Mouse (Mus musculus): ENCODE results near the gene Pld5.

Pld5 gene

DNA sequence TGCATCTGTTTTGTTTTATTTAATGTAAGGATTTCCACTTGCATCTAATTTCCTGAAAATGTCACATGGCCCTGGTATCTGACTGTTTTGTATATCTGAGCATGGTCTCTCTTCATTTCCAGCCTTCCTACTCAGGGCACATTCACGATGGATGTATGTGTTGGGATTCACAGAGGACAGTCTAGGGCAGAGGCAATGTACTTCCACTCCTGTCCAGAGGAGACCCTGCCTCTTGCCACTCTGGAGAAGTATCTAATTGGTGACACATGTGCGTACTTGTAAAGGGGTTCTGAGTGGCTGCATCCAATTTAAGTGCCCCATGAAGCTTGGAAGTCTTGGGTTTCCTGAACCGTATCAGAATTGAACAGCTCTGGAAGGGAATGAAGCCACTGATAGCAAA lies 324.7 kb downstream of the Pld5 start:
- DNase-seq (ENCODE audit: low read depth, low spot score): no peak

DNA sequence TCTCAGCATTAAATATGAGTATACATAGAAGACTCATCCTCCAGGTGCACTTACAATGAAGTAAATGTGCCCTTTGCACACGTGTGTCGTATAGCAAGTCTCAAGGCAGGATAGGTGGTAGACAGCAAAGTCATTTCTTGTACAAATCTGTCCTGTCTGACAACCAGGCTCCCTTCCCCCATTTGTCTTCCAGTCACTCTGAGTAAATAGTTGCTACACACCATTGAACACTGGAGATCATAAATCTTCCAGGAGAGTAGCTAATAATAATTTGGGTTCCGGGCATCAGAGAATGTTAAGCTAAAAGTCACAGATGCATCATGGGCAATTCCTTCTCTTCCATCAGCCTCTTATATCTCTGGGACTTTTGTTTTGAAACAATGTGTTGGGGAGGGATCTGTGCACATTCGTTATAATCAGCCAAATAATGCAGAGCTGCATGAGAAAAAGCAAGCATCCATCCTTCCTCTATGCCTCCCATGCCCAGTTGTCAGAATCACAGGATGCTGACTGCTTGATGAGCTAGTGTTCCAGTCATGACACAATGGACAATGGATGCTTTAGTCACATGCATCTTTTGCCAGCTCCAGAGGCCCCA lies 328.3 kb downstream of the Pld5 start:
- DNase-seq (ENCODE audit: low read depth, low spot score): no peak

DNA sequence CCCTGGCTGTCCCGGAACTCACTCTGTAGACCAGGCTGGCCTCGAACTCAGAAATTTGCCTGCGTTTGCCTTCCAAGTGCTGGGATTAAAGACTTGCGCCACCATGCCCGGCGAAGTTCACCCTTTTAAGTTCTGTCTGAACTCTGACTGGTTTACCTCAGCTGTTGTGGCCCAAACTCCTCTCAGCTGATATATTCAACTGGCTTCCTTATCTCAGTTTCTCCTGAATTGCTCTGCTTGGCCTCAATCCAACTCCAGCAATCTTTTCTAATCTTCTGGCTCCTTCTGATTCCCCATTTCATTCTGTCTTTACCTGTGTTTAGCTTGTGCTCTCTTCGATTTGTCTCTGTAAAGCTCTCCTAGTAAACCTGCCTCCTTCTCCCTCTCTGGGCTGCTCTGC lies 331.9 kb downstream of the Pld5 start:
- DNase-seq (ENCODE audit: low read depth, low spot score): no peak

DNA sequence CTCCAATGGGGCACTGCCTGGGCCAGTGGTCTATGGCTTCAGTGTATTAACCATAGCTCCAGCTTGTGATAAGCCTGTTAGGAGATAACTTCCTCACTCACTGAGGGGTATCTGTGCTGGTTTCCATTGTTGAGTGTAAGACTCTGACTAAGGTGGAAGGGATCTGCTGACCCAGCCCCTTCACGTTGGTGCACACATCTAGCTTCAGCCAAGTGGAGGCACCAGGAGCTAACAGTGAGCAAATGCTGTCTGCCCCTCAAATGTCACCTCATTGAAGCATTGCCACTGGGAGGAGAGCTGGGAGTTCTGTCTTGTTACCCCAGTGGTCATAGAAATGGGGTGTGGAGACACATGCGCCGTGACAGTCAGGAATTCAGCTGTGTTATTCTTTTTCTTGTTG lies 336.4 kb downstream of the Pld5 start:
- no peak for DNase-seq (ENCODE audit: low read depth, low spot score)

DNA sequence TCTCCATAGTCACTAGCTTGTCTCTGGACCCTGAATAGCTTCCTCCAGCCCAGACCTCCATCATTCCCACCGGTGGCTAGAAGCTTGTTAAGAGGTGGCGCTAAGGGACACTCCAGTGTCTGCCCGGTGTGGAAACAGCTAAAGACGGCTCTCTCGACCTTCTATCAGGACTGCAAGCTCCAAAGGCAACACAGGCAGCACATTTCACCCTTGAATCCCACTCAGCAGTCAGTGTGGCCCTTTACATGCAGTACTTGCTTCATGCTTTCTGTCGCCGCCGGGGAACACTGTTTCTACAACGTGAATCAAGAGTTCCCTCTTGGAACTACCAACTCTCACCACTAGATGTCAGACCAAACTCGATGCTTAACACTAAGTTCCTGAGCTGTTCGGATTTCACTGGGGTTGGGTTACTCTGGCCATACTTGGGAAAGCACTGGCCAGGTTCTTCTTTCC lies 338.8 kb downstream of the Pld5 start:
- DNase-seq (ENCODE audit: low read depth, low spot score): peak; percentile 90

DNA sequence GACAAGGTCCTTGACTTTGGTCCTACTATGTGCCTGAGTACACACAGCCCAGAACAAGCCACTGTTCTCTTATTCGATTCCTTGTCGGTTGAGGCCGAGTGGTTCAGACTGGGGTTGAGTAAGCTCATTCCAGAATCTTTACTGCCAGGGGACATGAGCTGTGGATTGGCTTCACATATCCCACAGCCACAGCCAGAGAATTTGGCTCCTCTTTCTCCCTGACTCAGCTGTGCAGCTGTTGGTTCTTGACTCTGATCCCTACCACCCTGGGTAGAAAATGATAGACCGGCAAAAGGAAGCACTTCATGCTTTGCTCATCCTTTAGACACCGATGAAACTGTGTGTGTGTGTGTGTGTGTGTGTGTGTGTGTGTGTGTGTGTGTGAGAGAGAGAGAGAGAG lies 343.7 kb downstream of the Pld5 start:
- DNase-seq (ENCODE audit: low read depth, low spot score): no peak

DNA sequence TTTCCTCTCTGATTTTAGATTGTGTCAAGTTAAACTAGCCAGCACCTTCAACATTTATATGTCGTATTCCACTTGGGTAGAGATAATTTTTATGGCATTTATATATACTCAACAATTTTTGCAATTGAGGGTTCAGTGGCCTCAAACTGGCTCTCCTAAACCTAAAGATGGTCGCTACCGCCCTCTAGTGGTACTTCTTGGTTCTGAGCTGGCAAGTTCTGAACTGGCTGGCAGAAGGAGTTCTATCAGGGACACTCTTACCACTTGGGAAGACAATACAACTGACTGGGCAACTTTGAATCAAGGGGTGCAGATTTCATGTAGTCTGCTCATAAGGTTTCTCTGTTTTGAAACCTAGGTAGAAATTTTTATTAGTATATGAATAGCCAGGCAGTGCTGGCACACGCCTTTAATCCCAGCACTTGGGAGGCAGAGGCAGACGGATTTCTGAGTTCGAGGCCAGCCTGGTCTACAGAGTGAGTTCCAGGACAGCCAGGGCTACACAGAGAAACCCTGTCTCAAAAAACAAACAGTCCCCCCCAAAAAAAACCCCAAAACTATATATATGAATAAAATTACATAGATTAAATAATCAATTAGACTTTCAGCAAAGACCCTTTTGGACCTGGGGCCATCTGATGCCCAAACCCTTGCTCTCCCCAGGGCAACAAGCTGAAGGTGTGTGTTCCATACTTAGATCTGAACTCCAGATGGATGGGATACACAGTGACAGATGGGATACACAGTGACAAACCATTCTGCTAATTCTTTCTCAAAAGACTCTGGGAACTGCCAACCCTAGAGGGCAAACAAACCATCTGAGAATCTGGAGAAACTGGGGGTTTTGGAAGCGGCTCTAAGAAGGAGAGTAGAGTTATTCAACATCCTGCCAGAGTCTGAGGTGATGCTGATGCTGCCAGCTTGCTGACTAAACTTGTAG lies 351.0 kb downstream of the Pld5 start:
- DNase-seq (ENCODE audit: low read depth, low spot score): peak; percentile 70

DNA sequence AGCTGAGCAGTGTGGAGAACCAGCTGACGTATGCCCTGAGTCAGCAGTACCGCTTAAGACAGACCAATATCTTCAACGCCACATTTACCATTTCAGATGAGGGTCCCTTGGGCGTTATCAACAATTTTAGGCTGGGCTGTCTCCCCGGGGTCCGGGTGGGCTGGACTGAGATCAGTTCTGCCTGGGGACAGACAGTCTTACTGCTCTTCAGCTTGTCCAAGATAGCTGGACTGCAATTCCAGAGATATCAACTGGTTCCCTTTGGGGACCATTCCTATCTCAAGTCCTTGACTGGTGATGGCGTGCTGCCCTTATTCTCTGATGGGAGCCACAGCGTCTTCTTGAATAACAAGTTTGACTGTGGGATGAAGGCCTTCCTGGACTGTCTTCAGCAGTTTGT lies 354.0 kb downstream of the Pld5 start:
- no peak for DNase-seq (ENCODE audit: low read depth, low spot score)

DNA sequence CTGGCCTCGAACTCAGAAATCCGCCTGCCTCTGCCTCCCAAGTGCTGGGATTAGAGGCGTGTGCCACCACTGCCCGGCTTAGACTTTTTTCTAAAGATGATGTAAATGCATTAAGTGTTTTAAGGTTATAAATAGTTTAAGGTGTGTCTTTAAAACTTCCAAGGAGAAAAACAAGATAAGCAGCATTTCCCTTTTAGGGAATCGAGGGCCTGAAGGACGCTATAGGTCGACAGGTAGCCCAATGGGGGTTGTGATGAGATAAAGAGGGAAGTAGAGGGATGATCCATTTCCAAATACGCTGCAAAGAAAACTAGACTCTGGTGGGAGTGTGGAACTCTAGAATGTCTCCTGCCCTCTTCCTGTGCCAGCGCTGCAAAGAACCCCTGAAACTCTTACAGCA lies 355.1 kb downstream of the Pld5 start, which contains the start of gene Gm38100:
Gm38100 (plus strand) TSS at position 301 of the 400 bp plus-strand sequence.
- no peak for DNase-seq (ENCODE audit: low read depth, low spot score)

DNA sequence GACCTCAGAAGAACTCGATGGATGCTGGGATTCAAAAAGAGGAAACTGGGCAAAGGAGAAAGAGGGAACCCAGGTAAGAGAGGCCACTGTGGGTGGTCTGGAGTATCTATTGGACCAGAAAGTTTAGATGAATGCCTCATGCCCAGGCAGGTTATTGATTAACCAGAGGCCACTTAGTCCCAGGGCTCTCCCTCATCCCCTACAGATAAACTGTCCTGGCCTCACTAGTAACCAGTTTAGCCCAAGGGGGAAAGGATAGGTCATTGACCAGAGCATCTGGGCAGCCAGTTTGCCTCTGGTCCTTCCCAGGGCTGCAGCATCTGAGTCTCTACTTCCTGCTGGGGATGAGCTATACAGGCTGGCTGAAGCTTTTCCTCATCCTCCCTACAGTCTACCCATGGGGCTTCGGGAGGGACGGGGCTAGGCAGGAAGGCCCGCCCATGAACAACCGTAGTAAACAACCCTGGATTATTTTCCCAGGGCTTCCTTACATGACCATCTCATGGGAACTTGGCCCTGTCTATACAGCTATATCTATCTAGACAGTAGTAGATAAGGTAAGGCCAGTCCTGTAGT lies 361.3 kb downstream of the Pld5 start:
- DNase-seq (ENCODE audit: low read depth, low spot score): no peak

All from ZHBTc4 (cell line).